Mouse (Mus musculus): ENCODE data around the gene Marcks.

DNA sequence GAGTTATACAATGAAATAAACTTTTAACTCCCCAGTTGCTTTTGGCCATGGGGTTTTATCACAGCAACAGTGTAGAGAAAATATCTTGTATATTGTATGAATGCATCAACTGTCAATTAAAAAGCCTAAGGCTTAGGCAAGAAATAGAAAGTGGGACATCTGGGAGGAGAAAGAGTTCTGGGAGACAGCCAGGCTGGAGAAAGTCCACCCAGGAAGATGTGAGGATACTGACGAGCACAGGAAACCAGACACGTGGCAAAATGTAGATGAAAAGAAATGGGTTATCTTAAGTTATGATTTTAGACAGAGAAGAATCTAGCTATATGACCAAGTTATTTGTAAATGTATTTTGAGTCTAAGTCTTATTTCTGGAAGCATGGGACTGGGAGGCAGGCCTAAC is 27.3 kb downstream of the Marcks start:
- TF ChIP-seq POLR2A (IDR thresholded peaks at IDR 0.05; ENCODE audit: borderline replicate concordance, extremely low read depth, insufficient read depth, insufficient read length, poor library complexity, severe bottlenecking) (no peak), CTCF (IDR thresholded peaks at IDR 0.05; ENCODE audit: borderline replicate concordance, extremely low read depth, insufficient read depth, insufficient read length) (no peak)
